Mouse (Mus musculus) activated CD4-positive, CD25-positive, alpha-beta regulatory T cell, adult 4 months (primary cell): Measurements from ENCODE around the gene Chrm4. TPM values are rescaled to one million over a fixed set of nuclear protein-coding genes. Genes with fewer than 3 reads are reported as not detected.
A peak's percentile ranks its signal among the peaks of the same experiment; 100 is the strongest.

Experiments used
- ATAC-seq: one replicate; pipeline ENCODE4 v1.8.0; 2017
- polyA plus RNA-seq, 2 experiments: library from polyadenylated mRNA; unstranded; fragments of 100-300 nt; shearing (Covaris generic); gene quantifications; one replicate each; pipeline ENCODE4 v1.2.1; 2017

Chrm4 gene
- polyA plus RNA-seq, 2 experiments from 2014 or later = 0.54 to 1.2 TPM

DNA sequence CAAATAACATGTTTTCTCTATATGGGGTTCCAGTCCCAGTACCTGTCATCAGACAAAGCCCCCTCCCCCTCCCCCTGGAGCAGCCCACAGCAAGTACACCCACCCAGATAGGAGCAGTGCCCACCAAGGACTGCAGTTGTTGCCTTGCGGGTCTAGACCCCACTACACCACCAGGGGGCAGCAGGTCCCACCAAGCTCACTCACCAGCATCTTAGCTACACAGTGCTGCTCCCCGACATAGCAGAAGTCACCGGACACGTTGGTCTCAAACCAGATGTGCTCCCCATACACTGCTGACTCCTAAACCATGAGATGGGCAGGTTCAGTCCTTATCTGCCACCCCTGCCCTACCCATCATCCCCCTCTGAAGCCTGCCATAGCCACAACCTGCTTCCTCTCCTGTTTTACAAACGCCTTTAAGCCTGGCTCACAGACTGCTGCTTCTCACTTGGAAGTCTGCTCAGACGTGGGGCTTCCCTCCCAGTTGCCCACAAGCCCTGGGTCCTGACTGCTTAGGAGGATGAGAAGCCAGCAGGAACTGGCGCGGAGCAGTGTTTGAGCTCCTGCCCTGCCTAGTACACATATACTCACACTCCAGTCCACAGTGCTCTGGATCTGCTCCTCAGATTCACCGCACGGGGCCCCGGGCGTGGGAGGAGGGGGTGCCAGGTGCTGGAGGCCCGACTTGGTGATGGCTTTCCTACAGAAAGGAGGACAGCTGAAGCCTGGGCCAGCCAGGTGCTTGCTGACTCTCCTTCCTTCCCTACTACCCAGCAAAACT, 17.3 kb downstream of the Chrm4 start:
- peak; percentile 70 for ATAC-seq

DNA sequence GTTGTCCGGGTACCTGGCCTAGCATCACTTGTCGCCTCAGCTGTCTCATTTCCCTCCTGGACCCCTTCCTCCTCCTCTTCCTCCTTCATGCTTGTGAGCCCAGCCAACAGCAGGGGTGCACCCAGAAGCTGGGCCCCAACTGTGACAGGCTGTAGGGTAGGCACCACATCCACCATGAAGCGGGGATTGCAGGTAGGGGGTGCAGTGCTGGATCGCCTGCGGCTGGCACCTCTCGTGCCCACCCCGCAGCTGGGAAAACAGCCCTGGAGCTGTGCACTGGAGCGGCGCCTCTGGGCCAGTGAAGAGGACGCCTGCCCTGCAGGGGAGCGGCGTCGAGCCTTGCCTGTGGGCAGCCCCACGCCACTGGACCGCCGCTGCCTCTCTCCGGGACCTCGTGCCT, 18.4 kb downstream of the Chrm4 start, which contains the start of gene Gm9821:
Gene Gm9821, plus strand, starts transcription at position 221 of the 400 bp plus-strand sequence.
- ATAC-seq = no peak

- no peak for ATAC-seq
Measured at GRCm38 (mm10) chr2:91946836-91947235, 19.8 kb downstream of the Chrm4 start.

DNA sequence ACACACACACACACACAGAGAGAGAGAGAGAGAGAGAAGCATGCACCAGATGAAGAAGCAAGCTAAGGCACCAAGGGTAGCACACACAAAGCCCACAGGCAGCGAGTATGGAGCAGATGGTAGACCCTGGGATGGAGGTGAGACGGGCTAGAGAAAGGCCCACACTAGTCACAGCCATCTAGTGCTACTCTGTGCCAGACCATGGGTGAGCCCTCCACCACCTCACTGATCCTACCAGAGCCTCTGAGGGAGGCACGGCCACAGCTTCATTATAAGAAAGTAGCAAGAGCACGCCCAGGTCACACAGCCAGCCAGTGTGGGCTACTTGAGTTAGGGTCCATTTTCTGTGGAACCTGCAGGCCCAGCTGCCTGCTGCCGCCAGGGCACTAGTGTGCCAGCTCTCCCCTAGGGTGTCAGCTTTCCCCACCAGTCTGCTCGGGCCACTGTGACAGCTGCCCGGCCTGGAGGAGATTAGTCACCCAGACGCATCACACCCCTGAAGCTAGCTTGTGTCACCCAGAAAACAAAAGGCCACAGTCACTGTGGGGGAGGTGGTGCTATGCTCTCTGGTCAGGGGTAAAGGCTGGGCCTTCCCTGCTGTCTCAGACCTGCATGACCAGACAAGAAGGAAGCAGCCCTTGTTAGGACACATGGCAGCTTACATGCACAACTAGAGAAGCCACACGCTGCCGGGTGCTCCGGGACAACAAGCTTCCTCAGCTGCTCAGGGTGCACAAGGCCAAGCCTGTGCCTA, 20.5 kb downstream of the Chrm4 start:
- peak; percentile 7 for ATAC-seq

- ATAC-seq = no peak
Measured at GRCm38 (mm10) chr2:91948151-91948509, 21.1 kb downstream of the Chrm4 start.

DNA sequence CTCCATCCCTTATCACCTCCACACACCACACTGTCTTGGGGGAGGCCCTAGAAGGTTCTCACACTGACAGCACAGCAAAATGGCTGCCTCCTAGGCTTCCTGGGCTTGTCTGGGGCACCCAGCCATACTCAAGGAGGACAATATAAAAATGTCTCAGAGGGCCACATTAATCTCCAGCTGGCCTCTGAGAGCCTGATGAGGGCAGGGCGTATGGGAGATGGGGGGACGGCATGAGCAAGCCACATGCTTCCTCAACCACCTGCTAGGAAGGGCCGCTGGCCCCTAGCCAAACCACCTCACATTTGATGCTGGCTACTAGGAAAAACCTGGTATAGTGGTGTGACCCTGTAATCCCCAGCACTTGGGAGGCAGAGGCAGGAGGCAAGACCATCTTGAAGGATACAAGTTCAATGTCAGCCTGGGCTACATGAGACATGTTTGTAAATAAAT, 21.8 kb downstream of the Chrm4 start:
- ATAC-seq = no peak

- no peak for ATAC-seq
Measured at GRCm38 (mm10) chr2:91949411-91950274, 22.6 kb downstream of the Chrm4 start.

- peak; percentile 84 for ATAC-seq
Measured at GRCm38 (mm10) chr2:91950275-91951085, 23.4 kb downstream of the Chrm4 start.

- ATAC-seq = no peak
Measured at GRCm38 (mm10) chr2:91953825-91954224, 26.8 kb downstream of the Chrm4 start.

GRCm38 (mm10) chr2:91955121-91955591, 28.1 kb downstream of the Chrm4 start:
- ATAC-seq = no peak

DNA sequence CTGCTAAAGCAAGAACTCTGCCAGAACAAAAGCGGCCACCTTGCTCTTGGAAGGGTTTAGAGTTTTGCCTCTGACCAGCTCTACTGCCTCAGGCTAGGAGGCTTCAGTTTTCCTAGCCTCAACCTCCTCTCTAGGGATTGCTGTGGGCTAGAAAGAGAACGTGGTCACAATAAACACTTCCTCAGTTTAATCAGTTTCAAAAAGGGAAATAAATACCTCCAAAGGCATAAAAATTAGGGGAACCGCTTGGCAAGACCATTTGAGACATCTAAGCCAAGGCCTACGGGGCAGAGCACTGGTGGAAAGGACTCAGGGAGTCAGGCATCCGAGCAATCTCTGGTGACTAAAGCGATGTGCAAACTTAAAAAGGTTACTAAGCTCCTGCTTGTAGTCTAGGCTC, 28.8 kb downstream of the Chrm4 start:
- no peak for ATAC-seq

DNA sequence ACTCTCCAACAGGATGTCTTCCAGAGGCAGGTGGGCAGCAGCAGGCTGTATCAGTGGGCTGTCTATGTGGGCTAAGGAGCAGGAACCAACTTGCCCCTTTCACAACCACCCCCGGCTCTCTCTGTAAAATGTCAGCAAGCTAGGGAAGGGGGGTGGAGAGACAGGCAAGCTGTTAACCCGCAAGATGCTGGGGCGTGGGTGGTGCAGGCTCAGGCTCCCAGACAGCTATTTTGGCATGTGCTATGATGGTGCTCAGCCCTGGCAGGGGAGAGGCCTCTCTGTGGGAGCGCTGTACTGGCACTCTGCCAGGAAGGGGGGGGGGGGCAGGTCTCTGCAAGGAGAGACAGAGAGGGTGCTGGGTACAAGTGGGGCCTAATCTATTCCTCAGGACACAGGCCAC, 30.0 kb downstream of the Chrm4 start:
- peak; percentile 69 for ATAC-seq

- no peak for ATAC-seq
Measured at GRCm38 (mm10) chr2:91958049-91958448, 31.0 kb downstream of the Chrm4 start.

DNA sequence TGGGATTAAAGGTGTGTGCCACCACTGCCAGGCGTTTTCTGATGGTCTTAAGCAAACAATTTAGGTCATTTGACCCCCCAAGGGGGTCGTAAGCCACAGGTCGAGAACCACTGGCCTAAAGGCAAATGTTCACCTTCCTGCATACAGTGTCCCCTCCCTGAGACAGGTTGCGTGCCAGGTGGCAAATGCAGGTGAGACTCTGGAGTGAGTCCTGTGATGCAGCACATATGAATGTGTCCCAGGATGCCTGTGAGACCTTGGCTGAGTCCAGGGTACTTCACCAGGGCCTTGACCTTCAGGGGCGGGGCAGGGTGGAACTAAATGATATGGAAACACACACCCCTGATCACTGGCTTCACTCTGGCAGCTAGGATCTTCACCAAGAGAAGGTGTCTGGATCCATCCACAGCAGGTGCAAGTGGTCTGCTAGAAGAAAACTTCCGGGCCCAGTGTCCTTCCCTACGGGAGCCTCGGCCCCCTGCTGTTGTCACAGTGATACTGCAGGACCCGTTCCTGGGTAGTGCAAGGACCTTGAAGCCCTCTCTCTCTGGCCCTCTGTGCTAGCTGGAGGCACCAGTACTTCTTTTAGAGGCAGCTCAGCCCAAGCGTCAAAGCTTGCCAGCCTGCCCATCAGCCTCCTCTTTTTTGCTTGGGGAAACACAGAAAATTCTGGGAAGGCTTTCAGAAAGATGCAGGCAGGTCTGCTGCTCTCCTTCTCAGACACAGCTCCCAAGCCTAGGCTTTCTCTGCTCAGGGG, 31.8 kb downstream of the Chrm4 start:
- ATAC-seq = no peak

DNA sequence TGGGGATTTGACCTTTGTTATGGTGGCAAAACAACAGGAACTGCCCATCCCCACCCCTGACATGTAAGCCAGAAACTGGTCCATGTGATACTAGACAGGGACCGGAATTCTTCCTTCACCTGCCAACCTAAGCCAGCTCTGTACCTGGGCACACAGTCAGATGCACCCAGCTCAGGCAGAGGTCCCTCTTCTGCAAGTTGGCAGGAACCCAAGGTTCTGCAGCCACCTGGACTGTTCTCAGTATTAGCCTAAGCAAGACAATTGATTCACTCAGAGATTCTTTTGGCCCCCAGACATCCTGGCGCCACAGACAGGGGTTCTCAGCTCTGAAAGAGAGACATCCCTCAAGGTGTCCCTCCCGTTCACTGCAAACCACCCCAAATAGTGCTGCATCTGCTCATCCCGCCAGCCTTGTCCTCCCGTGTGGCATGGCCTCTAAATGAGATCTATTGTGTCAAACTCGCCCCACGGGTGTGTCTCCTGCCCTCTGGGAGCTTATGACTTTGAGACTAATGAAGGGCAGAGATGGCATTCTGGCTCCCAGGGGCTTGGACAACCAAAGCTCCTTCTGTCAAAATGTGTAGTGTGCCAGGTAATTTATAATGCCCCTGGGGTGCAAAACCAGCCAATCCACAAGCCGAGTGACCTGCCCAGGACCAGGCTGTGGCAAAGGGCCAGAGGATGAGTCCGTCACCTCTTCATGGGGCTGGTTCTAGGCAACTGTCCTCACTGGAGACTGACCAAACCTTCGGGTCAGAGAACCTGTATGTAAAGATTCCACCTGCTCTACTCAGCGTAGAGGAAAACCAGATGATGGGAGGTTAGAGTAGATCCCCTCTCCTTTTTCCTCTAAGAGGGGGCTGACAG, 32.7 kb downstream of the Chrm4 start:
- ATAC-seq = no peak

GRCm38 (mm10) chr2:91960459-91960858, 33.4 kb downstream of the Chrm4 start:
- no peak for ATAC-seq

- peak; percentile 51 for ATAC-seq
Measured at GRCm38 (mm10) chr2:91961901-91962761, 35.1 kb downstream of the Chrm4 start.

DNA sequence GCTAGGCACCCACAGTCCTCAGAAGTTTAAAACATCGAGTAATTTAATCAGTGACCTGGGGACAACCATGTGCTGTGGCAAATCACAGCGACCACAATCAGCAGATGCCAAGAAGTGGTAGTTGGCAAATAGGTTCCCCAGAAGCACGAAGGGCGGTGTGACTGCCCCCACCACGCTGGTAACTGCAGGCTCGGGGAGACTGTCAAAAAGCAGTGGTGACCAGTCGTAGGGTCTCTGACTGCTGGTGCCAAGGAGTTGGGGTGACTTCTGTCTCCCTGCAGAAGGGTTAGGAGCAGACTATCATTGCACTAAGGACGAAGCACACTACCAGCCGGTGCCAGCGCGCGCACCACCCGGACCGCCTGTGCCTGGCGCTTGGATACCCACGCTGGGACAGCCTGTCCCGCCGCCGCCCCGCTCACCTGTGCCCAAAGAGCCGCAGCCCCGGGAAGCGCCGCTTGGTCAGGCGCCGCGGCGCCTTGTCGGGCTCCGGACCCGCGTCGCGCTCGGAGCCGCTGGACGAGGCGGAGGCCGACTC, 35.9 kb downstream of the Chrm4 start:
- no peak for ATAC-seq

GRCm38 (mm10) chr2:91963443-91963932, 36.4 kb downstream of the Chrm4 start:
- peak; percentile 57 for ATAC-seq
